Mouse (Mus musculus): ENCODE results near the gene Dtx2.
A peak's percentile ranks its signal among the peaks of the same experiment; 100 is the strongest.

The Dtx2 gene

DNA sequence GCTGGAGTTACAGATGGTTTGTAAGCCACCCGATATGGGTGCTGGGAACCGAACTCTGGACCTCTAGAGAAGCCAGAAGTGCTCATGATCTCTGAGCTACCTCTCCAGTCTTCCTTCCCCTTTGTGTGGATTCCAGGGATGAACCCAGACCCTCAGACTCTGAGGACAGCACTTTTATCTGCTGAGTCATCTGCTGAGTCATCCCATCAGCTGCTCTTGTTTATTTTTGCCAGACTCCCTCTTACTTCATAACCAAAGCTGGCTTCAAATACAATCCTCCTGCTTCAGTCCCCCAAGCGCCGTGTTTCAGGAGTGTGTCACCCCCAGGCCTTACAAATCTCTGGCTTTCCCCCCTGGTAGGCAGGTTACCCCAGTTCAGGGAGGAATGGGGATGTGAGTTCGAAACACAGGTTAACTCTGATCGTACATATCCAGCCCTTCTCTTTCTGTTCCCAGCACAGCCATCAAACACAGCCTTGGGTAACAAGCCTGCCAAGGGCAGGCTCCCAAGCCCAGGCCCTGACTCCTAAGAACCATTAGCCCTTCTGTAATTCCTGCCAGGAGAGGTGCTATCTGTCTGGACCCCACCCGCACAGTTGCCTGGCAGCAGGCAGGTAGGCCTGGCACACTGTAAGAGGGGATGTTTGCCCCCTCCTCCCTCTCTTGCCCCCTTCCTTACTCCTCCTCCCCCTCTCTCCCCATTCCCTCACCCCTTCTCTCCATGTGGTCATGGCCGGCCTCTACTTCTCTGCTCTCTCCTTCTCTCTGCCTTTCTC lies 18.5 kb upstream of the Dtx2 start:
- DNase-seq (ENCODE audit: low read depth, low spot score) = no peak

DNA sequence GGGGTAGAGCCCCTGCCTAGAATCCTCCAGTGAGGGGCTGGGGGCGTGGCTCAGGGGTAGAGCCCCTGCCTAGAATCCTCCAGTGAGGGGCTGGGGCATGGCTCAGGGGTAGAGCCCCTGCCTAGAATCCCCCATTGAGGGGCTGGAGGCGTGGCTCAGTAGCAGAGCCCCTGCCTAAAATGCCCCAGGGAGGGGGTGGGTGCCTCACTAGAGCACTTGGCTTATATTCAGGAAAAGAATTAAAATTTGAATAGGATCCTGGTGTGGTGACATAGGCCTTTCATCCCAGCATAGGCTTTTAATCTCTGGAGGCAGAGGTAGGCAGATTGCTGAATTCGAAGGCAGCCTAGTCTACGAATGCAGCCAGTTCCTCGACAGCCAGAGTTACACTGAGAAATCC lies 15.2 kb upstream of the Dtx2 start:
- no peak for DNase-seq (ENCODE audit: low read depth, low spot score)

DNA sequence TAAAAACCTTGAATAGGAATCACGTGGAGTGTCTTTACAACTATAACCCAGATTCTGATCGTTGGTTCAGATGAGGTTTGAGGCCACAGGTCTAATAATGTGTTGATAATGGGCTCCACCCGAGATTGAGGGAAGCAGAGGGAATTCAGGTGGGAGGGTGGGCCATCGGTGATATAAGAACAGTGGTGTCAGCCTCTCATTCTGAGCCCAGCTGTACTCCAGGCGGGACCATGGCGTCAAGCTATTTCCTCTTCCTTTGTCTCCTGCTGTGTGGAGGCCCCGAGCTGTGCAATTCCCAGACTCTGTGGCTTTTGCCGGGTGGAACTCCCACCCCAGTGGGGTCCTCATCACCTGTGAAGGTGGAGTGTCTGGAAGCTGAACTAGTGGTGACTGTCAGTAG lies 14.7 kb upstream of the Dtx2 start, which contains the start of gene Zp3:
Zp3 (plus strand) TSS at position 196 of the 400 bp plus-strand sequence.
- no peak for DNase-seq (ENCODE audit: low read depth, low spot score)

DNA sequence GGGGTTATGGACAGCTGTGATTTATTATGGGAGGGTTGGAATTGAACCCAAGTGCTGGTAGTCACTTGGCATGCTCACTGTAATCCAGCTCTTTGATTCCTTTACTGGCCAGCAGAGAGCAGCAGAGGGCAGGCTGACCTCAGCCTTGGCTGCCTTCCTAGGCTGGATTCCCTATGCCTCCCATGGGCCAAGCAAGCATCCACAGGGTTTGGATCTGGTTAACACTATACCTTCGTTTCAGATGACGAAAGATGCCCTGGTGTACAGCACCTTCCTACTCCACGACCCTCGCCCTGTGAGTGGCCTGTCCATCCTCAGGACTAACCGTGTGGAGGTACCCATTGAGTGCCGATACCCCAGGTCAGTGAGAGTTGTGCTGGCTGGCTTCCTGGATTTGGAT lies 12.2 kb upstream of the Dtx2 start:
- DNase-seq (ENCODE audit: low read depth, low spot score) = peak; percentile 71

DNA sequence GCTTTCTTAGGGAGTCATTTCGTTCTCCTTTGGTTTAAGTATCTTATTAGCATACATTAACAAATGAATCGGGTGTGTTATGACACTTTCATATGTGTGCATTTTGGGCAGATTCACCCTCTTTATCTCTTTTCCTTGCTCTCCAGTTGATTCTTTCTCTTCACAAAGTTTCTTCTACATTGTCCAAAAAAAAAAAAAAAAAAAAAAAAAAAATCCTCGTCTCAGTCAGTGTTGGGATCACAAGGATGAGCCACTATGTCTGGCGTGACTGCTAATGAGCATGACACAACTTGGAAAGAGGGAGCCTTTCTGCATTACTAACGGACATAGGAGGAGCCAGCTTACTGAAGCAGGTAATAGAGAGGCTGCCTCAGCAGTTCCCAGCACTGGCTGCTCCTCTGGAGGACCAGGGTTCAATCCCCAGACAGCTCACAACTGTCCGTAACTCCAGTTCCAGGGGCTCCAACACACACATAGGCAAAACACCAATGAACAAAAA lies 10.0 kb upstream of the Dtx2 start:
- no peak for DNase-seq (ENCODE audit: low read depth, low spot score)

DNA sequence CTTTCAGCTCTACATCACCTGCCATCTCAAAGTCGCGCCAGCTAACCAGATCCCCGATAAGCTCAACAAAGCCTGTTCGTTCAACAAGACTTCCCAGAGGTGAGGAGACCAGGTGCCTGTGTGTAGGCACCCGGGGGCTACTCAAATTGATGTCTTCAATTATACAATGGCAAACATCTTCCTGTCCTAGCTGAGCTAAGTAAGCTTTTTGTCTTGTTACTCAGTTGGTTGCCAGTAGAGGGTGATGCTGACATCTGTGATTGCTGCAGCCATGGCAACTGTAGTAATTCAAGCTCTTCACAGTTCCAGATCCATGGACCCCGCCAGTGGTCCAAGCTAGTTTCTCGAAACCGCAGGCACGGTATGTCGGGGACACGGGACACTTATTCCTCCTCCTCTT lies 7.4 kb upstream of the Dtx2 start:
- DNase-seq (ENCODE audit: low read depth, low spot score) = peak; percentile 42

DNA sequence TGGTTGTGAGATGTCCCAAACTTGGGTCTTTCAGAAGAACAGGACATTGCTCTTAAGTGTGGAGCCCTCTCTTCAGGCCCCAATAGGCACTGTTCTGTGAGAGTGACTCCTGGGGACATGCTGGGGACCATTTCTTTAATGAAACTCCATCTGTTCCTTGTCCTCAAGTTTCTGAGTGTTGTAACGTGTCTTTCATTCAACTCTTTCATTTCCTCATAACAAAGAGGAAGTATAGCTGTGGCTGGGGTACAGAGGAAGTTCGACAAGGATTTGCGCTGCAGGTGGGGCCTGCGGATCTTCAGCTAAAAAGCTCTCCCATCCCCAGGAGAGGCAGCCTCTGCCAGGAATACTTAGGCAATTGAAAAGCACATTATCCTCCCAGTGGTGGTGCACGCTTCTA lies 4.0 kb upstream of the Dtx2 start:
- DNase-seq (ENCODE audit: low read depth, low spot score) = no peak

DNA sequence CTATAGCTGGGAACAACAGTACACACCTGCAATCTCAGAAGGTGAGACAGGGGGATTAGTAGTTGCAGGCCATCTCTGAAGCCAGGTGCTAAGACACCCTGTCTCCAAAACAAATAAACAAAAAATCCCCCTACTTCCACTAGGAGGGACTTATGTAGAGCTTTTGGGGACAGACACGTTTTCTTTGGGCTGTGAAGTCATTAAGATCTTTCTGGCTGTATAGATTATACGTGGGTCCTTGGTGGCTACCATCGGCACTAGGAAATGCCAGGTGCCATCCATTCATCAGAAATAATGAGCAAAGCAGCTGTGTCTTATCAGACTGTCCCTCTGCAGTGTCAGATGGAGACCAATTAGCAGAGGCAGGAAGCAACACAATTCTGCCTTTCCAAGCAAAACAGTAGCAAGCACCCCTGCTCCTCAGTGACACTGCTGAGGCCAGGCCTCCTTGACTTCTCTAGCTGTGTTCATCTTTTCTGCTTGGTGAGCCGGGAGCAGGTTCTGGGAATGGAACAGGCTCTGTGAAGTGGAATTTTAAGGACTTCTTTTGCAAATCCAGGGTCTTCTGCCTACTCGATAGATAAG lies 1.1 kb upstream of the Dtx2 start:
- DNase-seq (ENCODE audit: low read depth, low spot score) = no peak

DNA sequence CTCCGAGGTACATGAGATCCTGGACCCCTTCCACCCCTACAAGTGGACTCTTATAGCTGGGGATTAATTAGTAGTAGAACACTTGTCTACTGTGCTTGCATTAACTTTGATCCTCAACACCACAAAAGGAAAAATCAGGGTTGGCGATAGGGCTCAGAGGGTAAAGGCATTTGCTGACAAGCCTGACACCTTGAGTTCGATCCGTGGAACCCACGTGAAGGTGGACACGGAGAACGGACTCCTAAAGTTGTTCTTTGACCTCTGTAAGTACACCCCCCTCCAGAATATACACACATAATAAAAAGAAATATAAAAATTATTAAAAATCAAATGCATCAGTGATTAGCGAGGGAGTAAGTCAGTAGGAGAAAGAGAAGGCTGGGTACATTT lies 270 bp upstream of the Dtx2 start:
- no peak for DNase-seq (ENCODE audit: low read depth, low spot score)

DNA sequence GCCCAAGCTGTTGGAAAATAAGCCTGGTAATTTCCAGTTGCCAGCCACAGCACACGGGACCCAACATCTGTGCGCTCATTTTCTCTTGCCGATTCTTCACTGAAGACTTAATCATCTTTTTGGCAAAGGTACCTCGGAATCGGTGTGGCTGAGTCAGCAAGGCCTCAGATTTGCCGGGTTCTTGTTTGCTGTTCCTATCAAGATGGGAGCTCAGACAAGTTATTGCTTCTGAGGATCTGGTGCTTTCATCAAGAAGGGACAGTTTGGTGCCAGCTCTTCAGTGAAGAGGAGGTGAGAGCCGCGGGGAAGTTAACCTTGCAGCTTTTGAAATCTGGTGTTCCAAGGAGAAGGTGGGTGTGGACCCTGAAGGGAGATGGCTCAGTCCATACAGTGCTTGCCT lies 1.6 kb downstream of the Dtx2 start:
- DNase-seq (ENCODE audit: low read depth, low spot score) = no peak

DNA sequence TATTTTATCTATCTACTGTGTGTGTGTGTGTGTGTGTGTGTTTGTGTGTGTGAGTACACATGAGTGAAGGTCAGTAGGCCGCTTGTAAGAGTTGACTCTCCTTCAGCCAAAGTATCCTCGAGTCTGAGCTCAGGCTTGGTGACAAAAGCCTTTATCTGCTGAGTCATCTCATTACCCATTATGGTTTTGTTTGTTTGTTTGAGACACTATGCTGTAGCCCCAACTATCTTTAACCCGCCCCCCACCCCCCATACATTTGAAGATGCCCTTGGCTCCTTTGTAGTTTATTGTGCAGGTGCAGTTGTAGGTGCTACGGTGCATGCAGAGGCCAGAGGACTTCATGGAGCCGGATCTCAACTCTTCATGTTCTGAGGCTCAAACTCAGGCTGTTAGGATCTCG lies 6.6 kb downstream of the Dtx2 start:
- no peak for DNase-seq (ENCODE audit: low read depth, low spot score)

DNA sequence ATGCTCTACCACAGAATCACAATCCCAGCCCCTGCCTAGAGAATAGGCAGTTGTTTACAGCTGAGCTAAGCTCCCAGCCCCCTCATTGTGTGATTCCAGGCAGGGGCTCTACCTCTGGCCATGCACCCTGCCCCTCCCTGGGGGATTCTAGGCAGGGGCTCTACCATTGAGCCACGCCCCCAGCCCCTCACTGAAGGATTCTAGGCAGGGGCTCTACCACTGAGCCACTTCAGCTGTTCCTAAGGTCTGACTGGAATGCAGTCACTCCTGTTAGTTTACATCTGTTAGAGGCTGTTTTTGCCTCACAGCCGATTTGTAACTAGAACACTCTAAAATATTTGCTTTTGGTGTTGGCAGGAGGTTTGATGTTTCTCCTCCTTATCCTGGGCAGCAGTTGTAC lies 7.7 kb downstream of the Dtx2 start:
- DNase-seq (ENCODE audit: low read depth, low spot score) = no peak

DNA sequence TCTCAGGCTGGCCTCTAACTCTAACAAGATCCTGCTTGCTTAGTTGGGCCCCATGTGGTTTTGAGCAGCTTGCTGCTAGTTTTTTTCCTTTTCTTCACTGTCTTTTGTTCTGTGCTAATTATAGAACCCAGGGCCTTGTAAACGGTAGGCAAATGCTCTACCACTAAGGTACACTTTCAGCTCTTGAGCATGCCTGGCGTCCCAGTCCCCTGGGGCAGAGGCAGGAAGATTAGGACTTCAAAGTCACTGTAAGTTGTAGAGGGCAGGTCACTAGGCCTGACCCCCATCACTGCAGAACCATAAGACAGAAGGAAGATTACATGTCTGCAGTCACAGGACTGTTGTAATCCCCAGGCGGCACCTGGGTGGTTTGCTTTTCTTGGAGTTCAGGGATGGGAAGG lies 8.2 kb downstream of the Dtx2 start:
- no peak for DNase-seq (ENCODE audit: low read depth, low spot score)

DNA sequence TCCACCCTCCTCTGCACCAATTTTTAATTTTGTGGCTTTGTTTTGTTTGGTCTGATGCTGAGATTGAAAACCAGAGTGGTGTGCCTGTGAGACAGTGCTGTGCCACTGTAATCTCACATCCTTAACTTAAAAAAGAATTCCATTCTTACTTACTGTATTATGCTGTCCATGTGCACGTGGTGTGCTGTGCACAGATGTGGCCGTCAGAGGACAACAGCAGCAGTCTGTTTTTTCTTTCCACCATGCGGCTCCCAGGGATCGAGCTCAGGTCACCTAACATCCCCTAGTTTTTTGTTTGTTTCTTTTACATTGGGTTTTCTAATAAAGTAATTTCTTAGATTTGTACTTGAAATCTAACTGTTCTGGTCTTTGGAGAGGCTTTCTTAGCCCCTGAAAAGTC lies 9.9 kb downstream of the Dtx2 start:
- no peak for DNase-seq (ENCODE audit: low read depth, low spot score)

DNA sequence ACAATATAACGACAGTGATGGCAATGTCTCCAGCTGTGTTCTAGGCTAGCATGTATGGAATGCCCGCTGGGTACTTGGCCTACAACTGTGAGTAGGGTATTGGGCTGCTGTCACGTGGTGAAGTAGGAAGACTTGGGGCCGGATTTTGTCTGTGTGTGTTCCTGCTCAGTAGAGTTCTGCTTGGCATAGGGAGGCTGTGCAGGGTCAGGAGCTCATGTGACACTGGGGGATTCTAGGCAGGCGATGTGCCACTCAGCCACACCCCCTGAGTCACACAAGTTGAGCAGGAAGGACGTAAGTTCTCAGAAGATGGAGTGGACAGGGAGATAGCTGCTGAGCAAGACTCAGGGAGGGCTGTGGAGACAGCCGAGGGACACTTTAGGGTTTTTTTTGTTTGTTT lies 13.1 kb downstream of the Dtx2 start:
- no peak for DNase-seq (ENCODE audit: low read depth, low spot score)

DNA sequence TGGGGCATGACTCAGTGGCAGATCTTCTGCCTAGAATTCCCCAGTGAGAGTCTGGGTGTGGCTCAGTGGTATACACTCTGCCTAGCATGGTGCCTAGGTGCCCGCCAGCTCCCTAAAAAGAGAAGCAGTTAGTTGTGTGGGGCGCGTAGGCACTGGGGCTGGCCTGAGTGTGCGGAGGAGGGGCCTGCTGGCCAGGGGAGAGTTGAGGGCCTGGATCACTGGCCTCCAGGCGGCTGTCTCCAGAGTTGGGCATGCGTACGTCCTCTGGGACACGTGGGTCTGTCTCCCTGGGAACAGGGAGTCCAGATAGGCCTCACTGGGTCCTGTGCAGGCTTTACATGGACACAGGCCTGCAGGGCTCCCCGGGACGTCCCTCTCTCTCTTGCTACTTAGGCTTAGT lies 20.3 kb downstream of the Dtx2 start:
- DNase-seq (ENCODE audit: low read depth, low spot score) = no peak

DNA sequence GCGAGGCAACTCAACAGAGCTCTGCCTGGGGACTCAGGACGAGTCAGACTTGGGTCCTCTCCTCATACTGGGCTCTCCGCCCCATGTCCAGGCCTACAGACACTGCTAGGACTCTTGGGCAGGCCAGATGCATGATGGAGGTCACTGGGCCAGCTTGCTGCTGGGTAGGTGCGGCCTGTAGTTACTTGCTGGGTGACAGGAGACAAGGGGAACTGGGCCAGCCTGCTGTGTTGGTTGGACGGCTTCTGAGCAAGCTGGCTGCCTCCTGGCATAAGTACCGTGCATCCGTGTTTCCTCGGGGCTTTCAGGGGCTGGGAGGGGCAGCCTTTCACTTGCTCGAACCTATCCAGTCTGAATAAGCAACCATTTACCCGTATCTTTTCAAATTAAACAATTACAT lies 21.0 kb downstream of the Dtx2 start:
- no peak for DNase-seq (ENCODE audit: low read depth, low spot score)

DNA sequence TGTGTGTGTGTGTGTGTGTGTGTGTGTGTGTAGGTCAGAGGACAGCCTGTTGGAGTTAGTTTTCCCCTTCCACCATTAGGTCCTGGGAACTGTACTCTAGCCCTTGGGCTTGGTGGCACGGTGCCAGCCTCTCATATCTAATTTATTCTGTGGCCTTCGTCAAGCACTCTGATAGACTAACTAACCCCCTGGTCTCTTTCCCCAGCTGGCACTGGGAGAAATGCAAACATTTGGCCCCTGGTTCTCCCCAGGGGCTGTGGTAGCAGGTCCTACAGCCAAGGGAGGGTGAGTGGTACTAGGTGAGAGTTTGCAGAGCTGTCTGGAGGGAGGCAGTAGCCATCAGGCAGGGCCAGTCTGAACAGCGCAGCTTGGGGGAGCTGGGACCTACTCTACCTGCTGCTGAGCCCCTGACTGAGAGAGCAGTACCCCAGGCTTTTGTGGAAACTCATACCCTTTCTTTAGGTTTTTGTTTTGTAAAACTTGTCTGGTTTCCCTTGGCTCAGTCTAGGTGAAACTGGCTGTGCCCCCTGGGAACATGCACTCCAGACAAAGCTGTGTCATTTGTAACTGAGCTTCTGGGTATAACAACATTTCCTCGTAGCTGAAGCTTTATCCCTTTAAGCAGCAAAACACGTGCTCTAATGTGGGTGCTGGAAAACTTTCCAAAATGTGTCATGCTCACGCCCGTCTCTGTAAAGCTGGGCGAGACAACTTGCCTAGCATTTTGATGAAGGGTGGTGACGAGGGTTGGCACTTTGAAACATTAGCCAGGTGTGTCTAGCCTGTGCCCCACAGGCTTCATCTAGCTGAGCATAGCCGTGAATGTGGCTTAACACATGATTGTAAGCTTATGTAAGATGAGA lies 21.6 kb downstream of the Dtx2 start:
- DNase-seq (ENCODE audit: low read depth, low spot score) = no peak

DNA sequence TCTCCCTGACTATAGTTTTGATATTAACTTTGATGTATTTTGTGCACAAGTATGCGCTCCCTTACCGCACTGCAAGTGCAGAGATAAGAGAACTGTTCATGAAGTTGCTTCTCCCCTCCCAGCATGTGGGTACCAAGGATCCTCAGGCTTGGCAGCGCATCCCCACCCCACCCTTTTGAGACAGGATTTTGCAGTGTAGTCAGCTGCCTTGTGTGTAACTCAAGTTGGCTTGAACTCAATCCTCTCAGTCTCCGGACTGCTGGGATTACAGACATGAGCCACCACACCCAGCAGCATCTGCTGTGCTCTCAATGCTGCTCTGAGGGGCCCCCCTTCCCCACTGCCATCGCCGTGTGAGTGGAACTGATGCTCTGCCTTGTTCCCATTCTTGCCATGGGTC lies 22.7 kb downstream of the Dtx2 start:
- no peak for DNase-seq (ENCODE audit: low read depth, low spot score)

DNA sequence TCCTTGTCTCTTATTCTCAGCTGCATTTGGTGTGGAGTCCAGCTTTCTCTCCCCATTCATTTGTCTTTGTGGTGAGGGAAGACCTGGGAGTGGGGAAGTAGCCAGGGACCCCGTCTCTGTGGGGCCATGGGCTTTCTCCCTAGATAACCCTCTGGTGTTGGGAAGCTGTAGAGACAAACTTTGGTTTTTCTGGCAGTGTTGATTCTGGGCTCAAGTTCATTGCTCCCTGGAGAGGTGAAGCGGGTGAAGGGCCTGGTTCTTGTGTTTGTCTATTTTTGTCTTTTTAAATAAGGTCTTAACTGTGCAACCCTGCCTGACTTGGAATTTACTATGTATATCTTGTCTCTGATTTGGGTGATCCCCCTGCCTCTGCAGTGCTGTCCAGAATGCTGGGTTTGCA lies 24.1 kb downstream of the Dtx2 start:
- DNase-seq (ENCODE audit: low read depth, low spot score) = no peak

DNA sequence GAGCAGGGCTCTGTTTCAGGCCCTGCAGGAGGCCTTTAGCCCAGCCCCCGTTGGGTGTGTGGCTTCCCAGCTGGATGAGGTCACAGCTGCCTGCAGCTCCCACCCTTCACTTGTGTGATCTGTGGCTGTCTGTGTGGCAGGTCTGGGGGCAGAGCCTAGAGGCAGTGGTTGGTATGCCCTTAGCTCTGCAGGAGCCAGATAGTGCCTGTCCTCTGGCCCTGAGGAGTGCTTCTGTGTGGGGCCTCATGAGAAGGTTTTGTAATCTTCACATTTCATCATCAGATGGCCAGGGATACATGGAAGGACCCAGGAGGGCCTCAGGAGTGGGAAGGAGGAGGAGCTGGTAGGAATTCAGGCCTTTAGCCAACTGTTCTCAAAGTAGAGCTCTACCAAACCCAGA lies 25.3 kb downstream of the Dtx2 start:
- no peak for DNase-seq (ENCODE audit: low read depth, low spot score)

DNA sequence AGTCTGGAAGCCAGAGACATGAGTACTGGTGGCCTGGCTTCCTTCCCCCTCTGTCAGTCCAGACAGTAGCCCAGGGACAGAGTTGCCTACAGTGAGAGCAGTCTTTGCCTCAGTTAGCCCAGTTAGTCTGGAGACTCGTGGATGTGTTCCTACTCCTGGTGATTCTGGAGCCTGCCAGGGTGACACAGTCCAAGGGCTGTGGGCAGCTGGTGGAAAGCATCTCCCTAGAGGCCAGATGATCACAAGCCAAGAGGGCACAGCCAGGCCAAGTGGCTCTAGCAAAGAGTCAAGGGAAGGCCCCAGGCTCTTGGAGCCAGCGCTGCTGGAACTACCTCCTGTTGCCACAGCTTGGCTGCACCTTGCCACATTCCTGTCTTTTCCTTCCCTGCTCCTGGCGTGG lies 31.1 kb downstream of the Dtx2 start:
- no peak for DNase-seq (ENCODE audit: low read depth, low spot score)

DNA sequence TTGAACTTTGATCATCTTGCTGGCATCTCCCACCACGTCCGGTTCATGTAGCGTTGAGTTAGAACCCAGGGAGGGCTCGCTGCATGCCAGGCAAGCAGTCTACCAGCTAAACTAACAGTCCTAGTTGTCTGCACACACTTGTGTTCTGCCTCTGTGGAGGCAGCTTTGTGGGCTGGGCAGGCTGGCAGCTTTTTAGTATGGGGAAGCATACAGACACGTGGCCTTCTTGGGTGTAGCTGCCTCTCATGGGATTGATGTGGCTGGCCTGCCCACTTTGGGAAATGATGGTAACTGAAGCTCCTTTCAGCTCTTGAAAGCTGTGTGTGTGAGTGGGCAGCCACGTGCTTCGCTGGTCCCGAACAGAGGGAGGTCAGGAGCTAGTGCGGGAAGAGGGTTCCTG lies 32.3 kb downstream of the Dtx2 start:
- DNase-seq (ENCODE audit: low read depth, low spot score) = no peak

Measured in CD4-positive, CD25-positive, alpha-beta regulatory T cell, adult 2 months (primary cell).